Mouse (Mus musculus) adrenal gland, postnatal 10 days (tissue): ENCODE results near the gene Mmd2. TPM values are rescaled to one million over a fixed set of nuclear protein-coding genes. Genes with fewer than 3 reads are reported as not detected.
A peak's percentile ranks its signal among the peaks of the same experiment; 100 is the strongest.

Experiments used
- DNase-seq: peaks from one replicate; pipeline ENCODE4 v3.0.0; 2021; ENCODE audit warnings: mixed read lengths
- total RNA-seq, 2 experiments: library from RNA; stranded (reverse); gene quantifications; 2 replicates each; pipeline ENCODE4 v1.2.3; 2021

The Mmd2 gene
- total RNA-seq, 2 experiments from 2014 or later, result 46.5 to 54.0 TPM

DNA sequence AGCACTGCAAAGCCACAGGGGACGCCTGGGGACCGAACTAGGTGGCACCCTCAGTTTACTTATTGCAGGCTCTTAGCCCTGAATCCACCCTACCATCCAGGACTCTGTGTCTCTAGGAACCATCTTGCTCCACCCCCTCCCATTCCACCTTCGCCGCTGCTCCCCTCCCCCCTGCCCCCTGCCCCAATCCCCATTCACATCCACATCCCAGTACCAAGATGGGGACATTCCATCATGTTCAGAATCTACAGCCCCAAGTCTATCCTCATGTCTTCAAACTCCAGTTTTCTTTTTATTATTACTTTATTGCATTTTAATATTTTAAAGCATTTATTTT lies 357 bp upstream of the Mmd2 start:
- DNase-seq, result no peak

DNA sequence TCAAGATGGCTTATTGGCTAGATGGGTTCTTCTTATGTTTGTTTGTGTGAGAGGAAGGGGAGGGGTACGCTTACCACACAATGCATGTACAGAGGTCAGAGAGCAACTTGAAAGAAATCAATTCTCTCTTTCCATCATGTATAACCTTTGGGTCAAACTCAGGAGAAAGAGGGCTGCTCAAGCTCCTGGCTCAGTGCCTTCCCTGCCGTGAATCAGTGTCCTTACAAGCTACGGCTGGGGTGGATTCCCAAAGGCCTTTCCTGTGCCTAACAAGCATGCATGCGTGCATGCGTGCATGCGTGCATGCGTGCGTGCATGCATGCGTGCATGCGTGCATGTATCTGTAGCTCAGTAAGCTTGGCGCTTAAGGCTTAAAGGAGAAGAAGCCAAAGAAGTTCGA lies 3.3 kb downstream of the Mmd2 start:
- DNase-seq, result no peak

DNA sequence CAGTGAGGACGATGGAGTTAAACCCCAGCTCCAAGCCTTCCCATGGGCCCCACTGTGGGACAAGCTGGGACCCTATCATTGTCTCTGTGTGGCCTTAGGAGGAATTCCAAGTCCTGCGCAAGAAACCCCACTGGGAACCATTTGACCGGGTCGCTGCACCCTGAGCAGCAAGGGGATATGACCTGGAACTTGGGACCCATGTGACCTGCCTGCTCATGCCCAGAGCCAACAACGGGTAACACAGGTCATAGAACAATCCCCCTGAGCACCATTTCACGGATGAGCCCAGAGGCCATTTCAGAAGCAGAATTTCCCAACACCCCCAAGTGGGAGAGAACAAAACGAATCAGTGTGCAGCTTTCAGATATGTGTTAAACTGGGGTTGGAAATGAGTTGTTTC lies 4.2 kb downstream of the Mmd2 start:
- DNase-seq, result peak; percentile 63

DNA sequence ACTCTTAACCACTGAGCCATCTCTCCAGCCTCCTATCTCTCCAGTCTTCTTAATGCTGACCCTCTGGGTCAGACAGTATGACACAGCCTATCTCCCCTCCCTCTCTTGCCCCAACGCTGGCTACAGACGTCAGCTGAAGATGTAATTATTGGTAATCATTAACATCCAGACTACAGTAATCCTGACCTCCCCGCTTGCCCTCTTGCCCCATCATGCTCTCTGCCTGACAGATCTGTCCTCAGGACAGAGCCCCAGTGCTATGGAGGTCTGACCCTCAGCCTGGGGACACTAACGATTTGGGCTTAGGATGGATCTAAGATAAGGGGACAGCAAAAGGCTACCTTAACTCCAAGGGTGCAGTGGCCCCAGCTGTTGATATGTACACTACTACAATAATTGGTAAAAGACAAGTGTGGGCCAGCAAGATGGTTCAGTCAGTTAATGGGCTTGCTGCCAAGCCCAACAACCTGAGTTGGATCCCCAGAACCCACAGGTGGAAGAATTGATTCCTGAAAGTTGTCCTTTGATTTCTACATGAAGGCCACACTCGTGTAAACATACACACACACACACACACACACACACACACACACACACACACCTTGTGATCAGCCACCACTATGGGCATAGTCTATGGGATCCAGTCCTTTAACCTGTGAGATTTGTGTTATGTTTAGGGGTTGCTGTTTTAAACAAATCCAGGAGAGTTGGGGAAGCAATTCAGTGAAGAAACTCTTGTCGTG lies 10.8 kb downstream of the Mmd2 start:
- no peak for DNase-seq

DNA sequence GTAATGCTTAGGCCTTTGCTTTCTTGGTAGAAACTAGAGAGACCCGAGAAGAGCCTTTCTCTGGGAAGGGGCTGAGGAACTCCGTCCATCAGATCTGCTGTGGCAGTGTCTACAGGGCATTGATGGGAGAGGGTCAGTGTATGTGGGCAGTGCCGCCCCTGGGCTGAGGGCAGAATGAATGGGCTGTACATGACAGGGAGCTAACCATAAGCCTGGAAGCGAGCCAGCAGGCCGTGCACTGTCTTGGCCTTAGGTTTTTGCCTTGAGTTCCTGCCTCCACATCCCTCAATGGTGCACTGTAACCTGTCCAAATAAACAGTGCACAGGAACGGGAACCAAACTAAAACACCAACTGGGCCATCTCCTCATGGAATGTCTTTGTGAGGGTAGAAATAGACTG lies 11.9 kb downstream of the Mmd2 start:
- DNase-seq, result no peak

DNA sequence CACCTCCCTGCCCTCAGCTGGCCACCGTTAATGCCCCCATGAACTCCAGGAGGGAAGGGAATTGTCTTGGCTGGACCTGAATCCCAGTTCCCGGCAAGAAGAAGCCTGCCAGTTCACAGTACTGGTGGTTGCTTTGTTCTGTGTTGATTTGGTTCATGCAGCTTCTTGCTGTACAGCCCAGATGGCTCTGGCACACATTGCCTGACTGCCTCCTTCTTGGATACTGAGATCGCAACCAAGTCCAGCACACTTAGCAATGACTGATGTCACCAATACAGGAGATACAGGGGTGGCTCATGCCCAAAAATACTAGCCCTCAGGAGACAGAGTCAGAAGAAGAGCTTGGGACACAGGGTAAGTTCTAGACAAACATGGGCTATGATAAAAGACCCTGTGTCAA lies 12.9 kb downstream of the Mmd2 start:
- no peak for DNase-seq

DNA sequence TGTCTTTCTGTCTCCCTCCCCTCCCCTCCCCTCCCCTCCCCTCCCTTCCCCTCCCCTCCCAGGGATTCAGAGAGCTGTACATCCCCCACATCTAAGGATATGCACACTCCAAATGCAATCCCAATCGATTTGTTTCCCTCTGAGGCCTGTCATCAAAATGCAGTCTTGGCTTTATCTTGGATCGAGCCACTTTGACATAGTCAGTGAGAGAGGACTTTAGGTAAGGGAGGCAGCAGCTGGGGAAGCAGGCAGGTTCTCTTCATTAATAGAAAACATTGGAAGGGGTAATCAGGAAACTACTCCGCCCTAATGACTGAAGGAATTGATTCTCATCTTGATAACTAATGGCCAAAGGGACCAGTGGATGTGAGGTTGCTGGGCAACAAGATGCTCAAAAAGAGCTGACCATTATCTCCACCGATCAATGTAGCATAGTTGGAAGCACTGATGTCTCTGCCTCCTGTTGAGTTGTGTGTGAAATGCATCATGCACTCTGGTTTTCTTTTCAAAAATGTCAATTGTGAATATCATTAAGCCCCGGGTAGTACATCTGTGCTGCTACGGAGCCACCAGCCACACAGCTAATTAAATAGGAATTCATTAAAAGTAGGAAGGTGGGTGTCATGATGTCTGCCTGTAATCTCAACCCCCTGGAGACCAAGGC lies 17.5 kb downstream of the Mmd2 start:
- DNase-seq, result no peak

DNA sequence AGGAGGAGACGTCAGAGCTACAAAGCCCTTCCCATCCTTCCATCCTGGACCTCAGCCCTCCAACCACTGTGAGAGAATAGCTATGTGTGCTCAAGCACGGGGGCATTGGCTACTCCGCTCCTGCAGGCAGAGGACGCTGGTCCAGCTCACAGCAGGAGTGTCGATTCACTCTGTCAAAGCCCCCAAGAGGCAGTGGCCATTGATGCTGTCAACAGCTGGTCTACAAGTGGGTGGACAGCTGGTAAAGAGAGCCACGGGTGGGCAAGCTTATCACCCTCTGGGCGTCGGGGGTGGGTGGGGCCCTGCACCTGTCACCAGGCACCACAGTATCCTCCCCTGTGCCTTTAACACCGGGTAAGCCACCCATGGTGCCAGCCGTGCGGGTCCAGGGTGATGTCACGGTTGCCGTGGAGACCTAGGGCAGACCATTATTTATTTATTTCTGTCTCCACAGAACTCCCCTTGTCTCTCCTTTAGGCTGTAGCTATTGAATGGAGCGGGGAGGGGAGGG lies 24.9 kb downstream of the Mmd2 start:
- DNase-seq, result no peak

DNA sequence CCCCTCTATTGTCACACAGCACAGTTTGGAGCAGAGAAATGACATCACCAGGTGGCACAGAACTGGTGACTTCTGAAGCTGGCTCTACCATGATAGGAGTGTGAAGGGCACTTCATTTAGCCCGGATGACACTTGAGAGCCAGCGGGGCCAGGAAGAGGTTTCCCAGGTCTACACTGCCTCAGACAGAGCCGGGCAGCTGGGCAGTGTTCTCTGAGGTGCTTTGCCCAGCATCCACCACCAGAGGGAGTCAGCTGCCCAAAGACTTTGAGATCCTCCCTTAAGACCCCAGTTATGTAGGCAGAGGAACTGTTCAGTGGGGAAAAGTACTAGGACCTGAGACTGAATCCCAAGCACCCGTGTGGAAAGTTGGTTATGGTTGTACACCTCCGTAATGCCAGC lies 27.1 kb downstream of the Mmd2 start:
- peak; percentile 74 for DNase-seq

DNA sequence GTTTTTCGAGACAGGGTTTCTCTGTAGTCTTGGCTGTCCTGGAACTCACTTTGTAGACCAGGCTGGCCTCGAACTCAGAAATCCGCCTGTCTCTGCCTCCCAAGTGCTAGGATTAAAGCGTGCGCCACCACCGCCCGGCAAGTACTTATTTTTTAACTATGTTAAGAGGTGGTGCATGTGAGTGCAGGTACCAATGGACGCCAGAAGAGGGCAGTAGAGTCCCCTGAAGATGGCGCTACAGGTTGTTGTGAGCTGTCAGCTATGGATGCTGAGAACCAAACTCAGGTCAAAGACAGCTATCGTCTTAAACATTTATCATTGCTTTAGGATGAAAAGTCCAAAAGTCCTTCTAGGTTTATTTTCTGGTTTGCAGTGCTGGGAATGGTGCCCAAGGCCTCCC lies 30.4 kb downstream of the Mmd2 start:
- no peak for DNase-seq

DNA sequence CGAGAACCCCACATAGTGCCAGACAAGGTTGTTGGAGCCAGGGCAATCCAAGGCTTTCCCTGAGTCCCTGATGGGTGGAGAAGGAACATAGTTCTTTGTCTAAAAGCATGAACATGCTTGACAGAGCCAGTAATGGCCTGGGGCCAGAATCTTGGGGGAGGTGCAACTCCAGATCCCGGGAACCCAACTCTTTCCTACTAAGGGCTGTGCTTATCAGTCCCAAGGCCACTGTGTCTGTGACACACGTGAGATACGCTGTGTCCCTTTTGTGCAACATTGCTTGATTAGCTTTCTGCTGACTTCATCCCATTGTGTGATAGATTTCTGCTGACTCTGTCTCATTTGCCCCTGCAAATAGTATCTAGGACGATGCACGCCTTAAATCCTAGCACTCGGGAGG lies 31.8 kb downstream of the Mmd2 start:
- DNase-seq, result peak; percentile 91

DNA sequence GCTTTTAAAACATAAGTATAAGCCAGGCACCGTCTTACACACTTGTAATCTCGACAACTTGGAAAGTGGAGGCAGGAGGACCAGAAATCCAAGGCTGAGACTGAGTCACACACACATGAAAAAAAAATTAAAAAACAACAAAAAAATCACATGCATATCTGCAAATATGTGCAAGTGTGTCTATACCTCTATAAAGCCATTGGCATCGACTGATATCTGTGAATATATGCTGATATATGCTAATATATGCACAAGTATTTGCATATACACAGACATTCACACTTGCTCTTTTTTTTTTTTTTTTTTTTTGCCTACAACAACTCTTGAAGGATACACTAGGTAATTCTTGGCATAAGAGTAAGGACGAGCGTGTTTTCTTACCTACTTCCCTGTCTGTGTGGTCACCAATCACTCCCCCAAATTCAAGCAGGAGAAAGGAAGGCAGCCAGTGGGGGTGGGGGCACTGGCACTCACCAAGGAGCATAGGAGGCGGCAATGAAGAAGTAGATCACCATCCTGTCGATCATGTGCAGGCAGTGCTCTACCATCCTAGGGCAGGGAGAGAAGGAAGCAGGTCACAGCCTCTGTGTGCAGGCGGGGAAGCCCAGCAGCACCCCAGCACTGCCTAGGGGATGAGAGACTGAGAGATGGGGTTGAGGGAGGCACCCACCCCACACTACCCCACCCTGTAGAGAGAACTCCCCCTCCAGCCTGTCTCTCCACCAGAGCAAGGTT lies 34.1 kb downstream of the Mmd2 start:
- DNase-seq, result no peak

DNA sequence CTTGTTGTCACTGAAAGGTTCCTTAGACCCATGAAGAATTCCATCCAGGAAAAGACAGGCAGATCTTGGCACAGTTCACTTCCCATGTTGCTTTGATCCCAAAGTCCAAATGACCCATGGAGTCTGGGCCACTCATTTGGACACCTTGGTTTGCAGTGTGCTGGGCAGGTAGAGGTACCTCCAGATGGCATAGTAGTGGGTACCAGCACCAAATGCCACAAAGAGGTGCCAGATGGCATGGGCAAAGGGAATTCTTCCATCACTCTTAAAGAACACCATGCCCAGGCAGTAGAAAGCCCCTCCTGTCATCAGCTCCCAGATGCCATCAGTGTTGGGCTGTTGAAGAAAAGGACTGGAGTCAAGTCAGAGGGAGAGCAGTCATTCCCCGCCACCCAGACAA lies 44.0 kb downstream of the Mmd2 start:
- no peak for DNase-seq

DNA sequence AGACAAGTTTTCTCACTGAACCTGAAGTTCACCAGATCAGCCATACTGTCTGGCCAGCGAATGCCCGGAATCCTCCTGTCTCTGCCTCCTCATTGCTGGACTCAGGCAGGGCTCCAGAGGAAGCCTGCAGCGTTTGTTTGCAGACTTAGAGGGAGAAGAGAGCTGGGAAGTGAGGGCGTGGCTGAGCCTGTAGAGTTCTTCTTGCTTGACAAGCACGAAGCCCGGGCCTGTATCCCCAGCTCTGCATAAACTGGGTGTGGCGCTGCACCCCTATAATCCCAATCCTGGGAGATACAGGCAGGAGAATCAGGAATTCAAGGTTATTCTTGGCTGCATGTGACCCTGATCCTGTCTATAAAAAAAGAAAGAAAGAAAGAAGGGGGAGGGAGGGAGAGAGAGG lies 48.3 kb downstream of the Mmd2 start:
- no peak for DNase-seq

DNA sequence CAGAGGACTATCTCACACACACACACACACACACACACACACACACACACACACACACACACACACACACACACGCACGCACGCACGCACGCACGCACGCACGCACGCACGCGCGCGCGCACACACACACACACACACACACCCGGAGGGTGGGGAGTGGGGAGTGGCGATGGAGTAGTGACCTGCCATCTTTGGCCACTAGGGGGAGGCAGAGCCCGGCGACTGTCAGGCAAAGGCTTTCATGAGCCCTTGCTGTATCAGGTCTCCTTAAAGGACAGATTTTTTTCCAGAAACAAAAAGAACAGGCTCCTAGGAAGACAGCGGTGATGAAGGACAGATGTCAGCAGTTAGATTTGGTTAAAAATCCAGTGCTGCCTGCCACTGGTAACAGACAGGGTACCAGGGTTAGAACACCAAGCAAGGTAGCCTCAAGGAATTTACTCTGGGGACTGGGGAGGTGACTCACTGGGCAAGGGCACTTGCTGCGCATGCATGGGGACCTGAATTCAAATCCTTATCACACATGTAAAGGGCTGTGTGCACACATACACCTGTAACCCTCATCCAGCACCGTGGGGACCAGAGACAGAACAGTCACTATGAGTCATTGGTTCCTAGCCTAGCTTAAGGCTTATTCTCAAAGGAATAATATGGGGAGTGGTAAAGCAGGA lies 51.1 kb downstream of the Mmd2 start:
- DNase-seq, result peak; percentile 91

DNA sequence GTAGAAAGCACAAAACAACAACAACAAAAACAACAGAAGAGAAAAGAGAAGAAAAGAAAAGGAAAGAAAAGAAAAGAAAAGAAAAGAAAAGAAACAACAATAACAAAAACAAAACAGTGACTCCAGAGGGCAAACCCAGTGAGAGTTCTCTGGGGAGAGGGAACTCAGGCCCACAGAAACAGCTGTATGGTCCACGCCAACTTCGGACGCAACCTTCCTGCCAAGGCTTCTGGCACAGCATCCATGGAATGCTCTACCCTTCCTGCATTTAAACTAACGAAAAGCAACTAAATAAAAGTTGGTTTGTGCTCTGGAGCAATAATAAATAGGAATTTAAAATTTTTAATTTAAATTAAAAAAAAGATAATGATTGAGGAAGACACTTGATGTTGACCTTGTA lies 51.9 kb downstream of the Mmd2 start:
- DNase-seq, result peak; percentile 64

DNA sequence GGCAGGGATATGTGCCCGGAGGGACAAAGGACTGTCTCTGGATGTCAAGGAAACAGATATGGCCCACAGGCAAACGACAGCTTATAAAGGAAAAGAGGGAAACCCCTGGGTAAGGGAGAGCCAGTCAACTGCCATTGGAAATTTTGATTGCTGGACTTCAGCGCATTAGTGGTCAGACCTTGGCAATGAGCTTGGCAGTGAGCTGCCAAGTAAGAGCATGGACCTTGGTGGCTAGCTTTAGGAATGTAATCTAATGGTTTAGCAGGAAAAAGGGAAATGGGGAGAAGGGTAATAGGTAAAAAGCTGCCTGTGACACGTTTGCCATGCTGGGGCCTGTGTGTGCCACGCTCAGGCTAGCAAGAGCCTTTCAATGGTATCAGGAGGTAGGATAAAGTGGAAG lies 52.7 kb downstream of the Mmd2 start:
- DNase-seq, result peak; percentile 66

DNA sequence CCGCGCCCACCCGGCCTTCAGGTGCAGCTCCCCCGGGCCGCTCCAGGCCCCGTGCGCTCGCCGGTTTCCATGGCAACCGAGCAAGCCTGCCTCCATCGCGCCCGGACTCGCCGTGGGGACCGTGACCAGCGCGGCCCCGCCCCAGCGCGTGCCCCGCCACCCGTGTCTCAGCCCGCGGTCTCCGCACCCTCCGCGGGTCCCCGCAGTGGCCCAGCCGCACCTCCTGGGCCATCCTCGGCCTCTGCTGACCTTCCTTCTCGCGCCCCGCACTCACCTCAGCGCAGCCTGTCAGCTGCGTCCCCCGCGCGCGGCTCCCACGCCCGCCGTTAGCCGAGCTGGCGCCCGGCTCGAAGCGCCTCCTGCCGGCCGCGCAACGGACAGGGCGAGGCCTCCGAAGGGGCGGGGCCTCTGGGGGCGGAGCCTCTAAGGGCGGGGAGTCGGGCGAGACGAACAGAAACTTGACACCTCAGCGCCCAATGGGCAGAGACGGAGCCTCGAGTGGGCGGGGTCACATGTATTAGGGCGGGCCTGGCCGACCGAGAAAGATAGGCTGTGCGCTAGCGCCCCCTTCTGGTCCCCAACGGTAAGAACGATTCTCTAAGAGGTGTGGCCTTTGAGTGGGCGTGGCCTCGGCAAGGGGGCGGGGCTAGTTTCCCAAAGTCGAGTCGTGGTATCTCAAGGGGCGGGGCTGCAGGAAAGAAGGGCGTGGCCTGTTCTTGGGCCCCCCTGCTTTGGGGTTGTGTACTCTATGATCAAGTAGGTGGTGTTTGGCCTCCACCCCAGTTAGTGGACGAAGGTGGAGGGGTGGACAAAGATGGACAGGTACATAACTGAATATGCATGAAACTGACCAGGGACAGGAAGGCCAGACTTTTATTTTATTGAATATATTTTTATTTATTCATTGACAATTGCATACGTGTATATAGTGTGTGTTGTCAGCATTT lies 57.6 kb downstream of the Mmd2 start, which contains the start of gene Radil:
Gene Radil (minus strand): TSS at position 393 of the 947 bp plus-strand sequence.
- DNase-seq, result peak; percentile 98

DNA sequence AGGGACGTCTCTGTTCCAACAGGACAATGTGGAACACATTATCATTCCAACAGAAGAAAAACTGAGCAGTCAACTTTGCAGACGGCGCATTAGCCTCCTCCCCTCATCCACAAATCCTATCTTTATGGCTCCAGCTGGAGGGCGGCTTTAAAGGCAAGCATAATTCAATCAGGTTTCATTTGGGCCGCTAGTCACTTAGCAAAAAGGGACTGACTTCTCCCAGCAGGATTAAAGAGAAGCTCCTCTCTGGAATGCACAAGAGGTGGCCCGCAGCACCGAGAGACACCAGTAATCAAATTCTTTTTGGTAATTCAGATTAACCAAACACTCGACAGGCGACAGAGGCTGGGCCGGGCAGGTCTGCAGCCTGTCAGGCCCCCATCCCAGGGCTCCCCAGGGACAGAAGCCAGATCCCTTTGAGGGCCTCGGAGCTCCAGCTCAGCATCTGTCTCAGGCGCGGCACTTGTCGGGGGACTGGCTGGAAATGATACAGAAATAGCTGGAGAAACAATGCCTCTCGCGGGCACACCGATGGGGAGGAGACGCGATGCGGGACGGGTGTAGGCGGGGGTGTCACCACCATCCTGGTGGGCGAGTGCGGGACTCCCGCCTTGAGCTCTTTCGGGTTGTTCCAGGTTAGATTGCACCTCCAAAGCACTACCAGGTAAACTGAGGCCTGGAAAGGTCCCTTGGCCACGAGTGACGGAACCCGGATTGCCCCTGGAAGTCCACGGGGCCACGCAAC lies 58.5 kb downstream of the Mmd2 start:
- peak; percentile 47 for DNase-seq

DNA sequence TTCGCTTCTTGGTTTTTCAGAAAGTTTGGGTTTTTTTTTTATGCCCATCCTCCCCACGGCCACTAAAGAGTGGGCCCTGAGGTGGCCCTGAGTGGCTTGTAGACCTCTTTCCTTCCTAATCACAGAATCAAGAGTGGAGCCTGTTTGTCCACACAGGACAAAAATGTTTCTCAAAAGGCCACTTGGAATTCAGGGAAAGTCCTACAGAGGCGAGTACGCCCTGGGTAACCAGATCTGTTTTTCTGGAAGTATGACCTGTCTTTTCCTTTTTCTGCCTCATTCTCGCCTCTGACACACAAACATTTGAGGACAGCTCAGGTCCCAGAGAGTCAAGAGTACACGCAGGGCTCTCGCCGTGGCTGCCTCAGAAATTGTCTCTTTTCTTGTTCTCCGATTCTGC lies 59.2 kb downstream of the Mmd2 start:
- no peak for DNase-seq

DNA sequence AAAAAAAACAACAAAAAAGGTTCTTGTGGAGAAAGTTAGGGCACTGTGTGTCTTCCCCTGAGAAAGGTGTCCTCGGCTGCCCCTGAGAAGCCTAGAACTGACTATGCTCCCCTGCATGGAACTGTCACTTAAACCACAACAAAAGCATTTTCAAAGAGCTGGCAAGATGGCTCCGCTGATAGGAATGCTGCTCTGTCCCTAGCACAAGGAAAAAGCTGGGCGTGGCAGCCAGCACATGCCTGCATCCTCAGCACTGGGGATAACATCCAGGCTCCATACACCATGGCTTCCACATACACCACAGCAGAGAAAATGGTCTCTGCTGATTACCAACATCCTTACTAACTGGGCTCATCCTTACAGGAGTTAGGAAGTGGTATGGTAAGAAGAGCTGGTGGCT lies 61.5 kb downstream of the Mmd2 start:
- DNase-seq, result no peak
